Mouse (Mus musculus) heart, embryonic 12.5 days (tissue): Measurements from ENCODE around the gene Fer. TPM values are rescaled to one million over a fixed set of nuclear protein-coding genes. Genes with fewer than 3 reads are reported as not detected.

Experiments used
- ATAC-seq: fragments of 200-750 bp; cut with Nextera tagmentation; 2 replicates; pipeline ENCODE4 v1.8.0; 2017; ENCODE audit warnings: moderate TSS enrichment, moderate library complexity; ENCODE audit not compliant: insufficient number of reproducible peaks, low FRiP score
- H3K27ac ChIP-seq: fragments of 300-500 bp; sonication (generic); 2 replicates; pipeline ENCODE4 v1.5.1; 2016; ENCODE audit warnings: mild to moderate bottlenecking, moderate library complexity; ENCODE audit not compliant: poor library complexity, severe bottlenecking
- H3K27me3 ChIP-seq: fragments of 300-500 bp; sonication (generic); replicated peaks from 2 replicates; pipeline ENCODE4 v1.6.1; 2016; ENCODE audit warnings: mild to moderate bottlenecking, moderate library complexity
- H3K36me3 ChIP-seq: fragments of 300-500 bp; sonication (generic); 2 replicates; pipeline ENCODE4 v1.6.1; 2016; ENCODE audit warnings: mild to moderate bottlenecking, moderate library complexity
- H3K4me1 ChIP-seq: fragments of 300-500 bp; sonication (generic); replicated peaks from 2 replicates; pipeline ENCODE4 v1.6.1; 2016; ENCODE audit warnings: mild to moderate bottlenecking
- H3K4me2 ChIP-seq: fragments of 300-500 bp; sonication (generic); 2 replicates; pipeline ENCODE4 v1.6.1; 2016; ENCODE audit warnings: mild to moderate bottlenecking, moderate library complexity
- H3K4me3 ChIP-seq: fragments of 300-500 bp; sonication (generic); 2 replicates; pipeline ENCODE4 v1.5.1; 2016; ENCODE audit warnings: mild to moderate bottlenecking
- H3K9ac ChIP-seq: fragments of 300-500 bp; sonication (generic); 2 replicates; pipeline ENCODE4 v1.6.1; 2016; ENCODE audit warnings: mild to moderate bottlenecking, moderate library complexity
- H3K9me3 ChIP-seq: fragments of 300-500 bp; sonication (generic); replicated peaks from 2 replicates; pipeline ENCODE4 v1.6.1; 2016; ENCODE audit warnings: mild to moderate bottlenecking, moderate library complexity
- WGBS: fragments of 180-500 bp; shearing (Covaris S2); methylation state at CpG from one replicate; pipeline ENCODE4 v1.1.7; 2016; 5-methylcytosine and 5-hydroxymethylcytosine counted together
- polyA plus RNA-seq: library from polyadenylated mRNA; unstranded; fragments of >200 nt; fragmentation: Nextera tagmentation; extraction: Ambion mirVana; gene quantifications from 2 replicates; pipeline ENCODE4 v1.2.1, GENCODE M21; 2016

Fer gene
- polyA plus RNA-seq, 1 experiment from 2014 or later: 27.7 TPM

DNA sequence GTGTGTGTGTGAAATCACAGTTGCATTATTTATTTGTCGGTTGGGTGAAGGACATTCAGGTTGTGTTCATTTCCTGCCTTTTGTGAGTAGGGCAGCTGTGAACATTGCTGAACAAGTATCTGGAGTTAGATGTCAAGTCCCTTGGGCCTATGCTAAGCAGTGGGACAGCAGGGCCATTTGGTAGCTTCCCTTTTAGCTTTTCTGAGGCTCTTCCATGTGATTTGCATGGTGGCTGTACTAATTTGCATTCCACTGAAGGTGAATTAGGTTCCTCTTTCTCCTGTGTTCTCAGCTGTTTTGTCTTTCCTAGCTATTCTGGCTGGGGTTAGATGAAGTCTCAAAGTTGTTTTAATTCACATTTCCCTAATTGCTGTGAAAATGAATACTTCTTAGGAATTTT lies 68.7 kb downstream of the Fer start:
- Histone ChIP-seq H3K27ac (no peak overlapping the region), H3K36me3 (peaks cover 13% of the 10 kb centered on the region), H3K9ac (no peak overlapping the region), H3K4me3 (no peak overlapping the region), H3K4me2 (no peak overlapping the region), H3K4me1 (no peaks in the 10 kb centered on the region), H3K9me3 (no peaks in the 10 kb centered on the region), H3K27me3 (no peaks in the 10 kb centered on the region)
- no peak for ATAC-seq
- WGBS: 77% methylated on average over 1 of the region's 1 CpGs

DNA sequence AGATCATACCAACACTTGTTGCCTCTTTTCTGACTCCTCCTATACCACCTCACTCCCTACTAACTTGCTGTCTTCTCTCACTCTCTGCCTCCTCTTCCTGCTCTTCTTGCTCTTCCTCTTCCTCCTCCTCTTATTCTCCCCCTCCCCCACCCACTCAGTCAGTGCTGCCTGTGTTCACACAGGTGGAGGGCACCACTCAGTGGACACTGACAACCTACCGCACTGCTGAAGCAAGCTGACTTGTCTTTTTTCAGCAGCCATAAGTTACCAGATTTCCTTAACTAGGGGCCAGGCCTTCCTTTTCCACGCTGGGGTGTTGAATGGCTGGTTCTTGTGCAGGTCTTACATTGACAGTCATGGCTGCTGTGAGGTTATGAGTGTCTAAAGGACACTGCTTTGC lies 72.5 kb downstream of the Fer start:
- Histone ChIP-seq H3K4me1 (no peaks in the 10 kb centered on the region), H3K9me3 (no peaks in the 10 kb centered on the region), H3K27ac (no peak overlapping the region), H3K9ac (no peak overlapping the region), H3K27me3 (no peaks in the 10 kb centered on the region), H3K36me3 (peaks cover 13% of the 10 kb centered on the region), H3K4me2 (no peak overlapping the region), H3K4me3 (no peak overlapping the region)
- 88% methylated on average over 2 of the region's 2 CpGs for WGBS
- ATAC-seq: no peak

DNA sequence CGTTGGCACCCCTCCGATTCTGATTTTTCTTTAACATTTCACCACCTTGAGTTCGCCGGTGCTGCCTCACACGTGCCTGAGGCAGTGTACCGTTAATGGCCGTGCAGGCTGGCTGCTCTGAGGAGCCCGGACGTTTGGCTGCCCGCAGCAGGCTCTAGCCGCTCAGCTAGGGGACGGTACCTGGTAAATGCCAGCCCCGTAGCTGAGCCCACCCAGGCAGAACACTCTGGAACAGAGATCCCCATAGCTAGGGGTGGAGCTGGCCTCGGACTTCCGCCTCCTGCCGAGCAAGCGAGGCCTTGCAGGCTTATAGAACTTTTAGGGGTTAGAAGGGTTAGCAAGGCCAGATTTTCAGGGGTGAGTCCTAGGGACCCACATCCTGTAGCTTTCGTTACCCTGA lies 75.0 kb downstream of the Fer start:
- peak overlapping the region; percentile 15 for H3K4me2 ChIP-seq
- no peaks in the 10 kb centered on the region for H3K27me3 ChIP-seq
- no peaks in the 10 kb centered on the region for H3K9me3 ChIP-seq
- 61% methylated on average over 18 of the region's 18 CpGs for WGBS
- ATAC-seq: no peak
- H3K4me1 ChIP-seq: no peaks in the 10 kb centered on the region
- H3K9ac ChIP-seq: no peak overlapping the region
- H3K27ac ChIP-seq: no peak overlapping the region
- H3K4me3 ChIP-seq: no peak overlapping the region
- peaks cover 17% of the 10 kb centered on the region for H3K36me3 ChIP-seq

DNA sequence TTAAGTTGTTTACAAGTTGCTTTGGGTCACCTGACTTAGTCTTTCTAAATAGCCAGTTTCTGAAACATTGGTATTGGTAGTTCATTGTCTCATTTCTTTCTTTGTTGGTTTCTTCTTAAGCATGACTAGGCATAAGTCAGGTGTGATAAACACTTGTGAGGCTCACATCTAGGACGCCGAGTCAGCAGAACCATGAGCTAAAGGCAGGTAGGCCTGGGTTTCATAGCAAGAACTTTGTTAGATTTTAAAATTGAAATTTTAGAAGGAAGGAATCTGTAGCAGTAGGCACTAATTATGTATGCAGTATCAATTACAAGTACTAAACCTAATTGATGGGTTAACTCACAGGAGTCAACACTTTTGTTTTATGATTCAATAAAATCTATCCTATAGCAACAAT lies 83.9 kb downstream of the Fer start:
- ATAC-seq: no peak

DNA sequence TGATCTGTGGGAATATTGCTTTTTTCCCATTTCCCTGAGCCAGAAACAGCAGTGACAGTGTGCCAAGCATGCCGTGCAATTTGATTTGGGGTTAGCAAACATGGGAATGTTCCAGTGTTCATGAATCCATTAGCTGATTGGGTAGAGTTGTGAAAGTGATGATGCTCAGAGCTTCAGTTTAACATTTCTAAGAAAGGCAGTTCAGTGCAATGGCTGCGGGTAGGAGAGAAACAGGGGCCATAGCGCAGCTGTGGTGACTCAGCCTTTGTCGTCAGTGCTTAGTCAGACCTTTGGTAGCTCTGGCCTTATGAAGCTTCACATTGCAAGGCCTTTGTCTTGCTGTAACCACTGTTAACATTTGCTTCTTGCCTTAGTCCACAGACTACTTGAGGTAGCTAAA lies 85.9 kb downstream of the Fer start:
- WGBS: 93% methylated on average over 4 of the region's 4 CpGs
- no peak overlapping the region for H3K9ac ChIP-seq
- no peak for ATAC-seq
- no peaks in the 10 kb centered on the region for H3K9me3 ChIP-seq
- no peak overlapping the region for H3K27ac ChIP-seq
- no peaks in the 10 kb centered on the region for H3K4me1 ChIP-seq
- H3K27me3 ChIP-seq: no peaks in the 10 kb centered on the region
- no peak overlapping the region for H3K4me3 ChIP-seq
- no peak overlapping the region for H3K4me2 ChIP-seq
- H3K36me3 ChIP-seq: peaks cover 3% of the 10 kb centered on the region; the same call in 1 of the 2 replicates

More for the DNA sequence above, 83.9 kb downstream of the Fer start:
- WGBS: 80% methylated on average over 2 of the region's 2 CpGs
- H3K9ac ChIP-seq: no peak overlapping the region
- no peaks in the 10 kb centered on the region for H3K4me1 ChIP-seq
- no peak overlapping the region for H3K4me3 ChIP-seq
- peaks cover 3% of the 10 kb centered on the region; the same call in 1 of the 2 replicates for H3K36me3 ChIP-seq
- no peaks in the 10 kb centered on the region for H3K9me3 ChIP-seq
- no peaks in the 10 kb centered on the region for H3K27me3 ChIP-seq
- no peak overlapping the region for H3K4me2 ChIP-seq
- H3K27ac ChIP-seq: no peak overlapping the region

DNA sequence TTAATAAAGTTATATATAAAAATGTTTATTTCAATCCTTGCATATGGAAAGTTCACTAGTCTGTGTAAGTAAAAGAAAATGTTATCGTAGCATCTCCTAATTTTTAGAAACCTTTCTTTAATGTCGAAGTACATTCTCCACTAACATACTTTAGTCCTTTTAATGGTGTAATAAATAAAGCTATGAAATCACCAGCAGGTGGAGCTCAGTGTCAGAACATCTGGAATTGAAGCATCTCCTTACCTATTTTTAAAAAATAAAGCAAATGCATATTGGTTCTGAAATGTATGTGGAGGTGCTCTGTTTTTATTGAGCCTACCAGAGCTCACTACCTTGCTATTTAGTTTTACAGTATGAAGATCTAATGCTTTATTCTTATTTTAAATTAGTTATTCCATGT lies 88.6 kb downstream of the Fer start:
- Histone ChIP-seq H3K9ac (no peak overlapping the region), H3K36me3 (no peaks in the 10 kb centered on the region), H3K27me3 (no peaks in the 10 kb centered on the region), H3K4me2 (no peak overlapping the region), H3K4me3 (no peak overlapping the region), H3K4me1 (no peaks in the 10 kb centered on the region), H3K9me3 (no peaks in the 10 kb centered on the region), H3K27ac (no peak overlapping the region)
- no peak for ATAC-seq
- 80% methylated on average over 2 of the region's 2 CpGs for WGBS

DNA sequence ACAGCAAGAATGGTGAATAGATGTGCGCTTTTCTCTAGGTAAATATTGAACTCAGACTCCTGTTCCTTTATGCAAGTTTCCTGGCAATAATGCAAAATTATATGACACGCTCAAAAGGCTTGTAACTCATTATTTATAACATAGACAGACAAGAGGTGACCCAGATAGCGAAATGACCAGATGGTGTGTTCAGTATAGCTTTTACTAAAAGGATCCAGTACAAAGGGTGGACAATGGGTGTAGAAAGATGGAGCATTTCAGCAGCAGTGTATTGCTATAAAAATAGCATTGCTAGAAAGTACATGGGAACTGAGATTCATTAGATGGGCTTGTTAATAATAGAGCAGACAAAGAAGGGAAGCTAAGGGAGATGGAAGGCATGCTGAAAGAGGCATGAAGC lies 104.2 kb downstream of the Fer start:
- WGBS: 84% methylated on average over 3 of the region's 3 CpGs
- H3K36me3 ChIP-seq: no peaks in the 10 kb centered on the region
- peaks cover 32% of the 10 kb centered on the region for H3K4me1 ChIP-seq
- H3K4me3 ChIP-seq: no peak overlapping the region
- H3K9me3 ChIP-seq: no peaks in the 10 kb centered on the region
- H3K27ac ChIP-seq: no peak overlapping the region
- no peak overlapping the region for H3K4me2 ChIP-seq
- no peak for ATAC-seq
- H3K9ac ChIP-seq: no peak overlapping the region
- H3K27me3 ChIP-seq: no peaks in the 10 kb centered on the region

DNA sequence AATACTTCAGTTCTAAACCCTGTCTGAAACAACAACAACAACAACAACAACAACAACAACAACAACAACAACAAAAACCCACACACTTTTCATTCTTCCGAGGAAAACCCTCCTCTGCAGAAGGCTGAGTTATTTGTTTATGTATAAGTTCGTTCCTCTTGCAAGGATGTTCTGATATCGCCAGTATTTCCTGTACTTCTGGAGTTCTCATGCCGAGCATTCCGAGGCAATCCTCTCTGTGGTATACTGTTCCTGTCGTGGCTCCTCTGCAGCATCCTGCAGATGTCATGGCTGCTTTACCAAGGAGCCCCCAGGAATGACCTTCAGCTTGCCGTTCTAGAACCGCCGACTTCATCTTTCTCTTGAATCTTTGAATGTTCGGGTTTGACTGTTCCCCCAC lies 106.6 kb downstream of the Fer start:
- H3K4me2 ChIP-seq: no peak overlapping the region
- no peak for ATAC-seq

DNA sequence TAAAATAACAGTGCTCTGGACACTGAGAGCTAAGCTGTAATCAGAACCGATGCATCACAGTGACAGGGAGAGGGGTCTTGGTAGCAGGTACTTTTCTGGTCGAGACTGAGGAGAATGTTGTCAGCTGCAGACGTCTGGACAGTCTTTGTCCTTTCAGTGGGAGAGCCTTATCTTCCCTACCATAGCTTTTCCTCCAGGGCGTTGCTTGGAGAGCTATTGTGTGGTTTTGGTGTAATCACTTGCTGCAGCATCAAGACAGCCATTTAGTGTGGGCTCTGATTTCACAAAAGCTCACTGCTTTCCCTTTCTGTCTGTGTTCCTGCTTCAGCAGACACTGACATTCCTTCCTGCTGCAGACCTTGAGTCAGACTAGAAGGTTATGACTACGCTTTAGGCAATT lies 107.4 kb downstream of the Fer start:
- Histone ChIP-seq H3K27me3 (no peaks in the 10 kb centered on the region), H3K4me2 (peak overlapping the region; percentile 11; the same call in 1 of the 2 replicates), H3K4me1 (peaks cover 37% of the 10 kb centered on the region), H3K27ac (peak overlapping the region; percentile 47), H3K9ac (no peak overlapping the region), H3K4me3 (no peak overlapping the region), H3K36me3 (peaks cover 5% of the 10 kb centered on the region), H3K9me3 (no peaks in the 10 kb centered on the region)
- ATAC-seq: peak; percentile 22; the same call in 1 of the 2 replicates
- 10% methylated on average over 5 of the region's 5 CpGs for WGBS

More for the DNA sequence above, 106.6 kb downstream of the Fer start:
- Histone ChIP-seq H3K27ac (no peak overlapping the region), H3K27me3 (no peaks in the 10 kb centered on the region), H3K9ac (no peak overlapping the region), H3K4me1 (peaks cover 37% of the 10 kb centered on the region), H3K9me3 (no peaks in the 10 kb centered on the region), H3K4me3 (no peak overlapping the region), H3K36me3 (peaks cover 3% of the 10 kb centered on the region)
- WGBS: 36% methylated on average over 10 of the region's 10 CpGs

DNA sequence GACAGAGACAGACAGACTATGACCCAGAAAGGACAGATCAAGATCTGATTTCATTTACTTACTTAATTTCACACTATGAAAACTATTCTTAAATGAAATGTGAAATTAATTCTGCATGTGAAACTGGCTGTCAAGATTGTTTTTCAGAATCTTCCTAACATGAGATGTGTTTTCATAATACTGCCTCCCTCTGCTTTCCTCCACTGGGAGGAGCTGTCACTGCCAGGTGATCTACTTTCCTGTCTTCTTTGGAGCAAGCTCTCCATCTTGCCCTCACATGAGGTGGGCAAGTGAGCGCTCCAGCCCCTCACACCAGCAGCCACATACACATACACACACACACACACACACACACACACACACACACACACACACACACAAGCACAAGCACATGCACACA lies 108.1 kb downstream of the Fer start:
- no peak overlapping the region for H3K9ac ChIP-seq
- H3K4me1 ChIP-seq: peaks cover 37% of the 10 kb centered on the region
- H3K36me3 ChIP-seq: peaks cover 5% of the 10 kb centered on the region
- H3K27me3 ChIP-seq: no peaks in the 10 kb centered on the region
- WGBS: 56% methylated on average over 1 of the region's 1 CpGs
- H3K9me3 ChIP-seq: no peaks in the 10 kb centered on the region
- H3K4me3 ChIP-seq: no peak overlapping the region
- no peak for ATAC-seq
- no peak overlapping the region for H3K4me2 ChIP-seq
- H3K27ac ChIP-seq: no peak overlapping the region

DNA sequence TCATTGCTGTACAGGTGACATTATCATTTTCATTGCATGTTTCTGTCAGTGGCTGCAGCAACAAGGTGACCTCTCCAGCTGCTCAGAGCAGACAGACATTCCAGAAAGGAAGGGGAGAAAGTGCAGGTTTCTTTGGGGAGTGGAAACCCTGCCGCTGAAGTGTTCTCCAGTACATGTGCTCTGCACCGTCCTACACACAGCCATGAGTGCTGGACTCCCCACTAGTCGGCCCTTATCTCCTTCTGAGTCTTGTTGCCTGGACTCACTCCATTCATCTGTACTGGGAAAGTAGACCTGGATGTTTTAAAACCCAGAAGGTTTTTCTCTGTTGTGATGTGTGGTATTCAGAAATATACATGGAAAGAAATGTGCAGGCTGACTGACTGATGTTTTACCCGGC lies 109.3 kb downstream of the Fer start:
- peaks cover 29% of the 10 kb centered on the region for H3K4me1 ChIP-seq
- H3K27ac ChIP-seq: 0 out of 2 replicates have a peak overlapping the region, but pooled peaks have one; percentile 6
- no peaks in the 10 kb centered on the region for H3K27me3 ChIP-seq
- no peak for ATAC-seq
- no peak overlapping the region for H3K9ac ChIP-seq
- no peak overlapping the region for H3K4me3 ChIP-seq
- H3K36me3 ChIP-seq: peaks cover 5% of the 10 kb centered on the region
- H3K4me2 ChIP-seq: 0 out of 2 replicates have a peak overlapping the region, but pooled peaks have one; percentile 8
- WGBS: 21% methylated on average over 4 of the region's 4 CpGs
- no peaks in the 10 kb centered on the region for H3K9me3 ChIP-seq

DNA sequence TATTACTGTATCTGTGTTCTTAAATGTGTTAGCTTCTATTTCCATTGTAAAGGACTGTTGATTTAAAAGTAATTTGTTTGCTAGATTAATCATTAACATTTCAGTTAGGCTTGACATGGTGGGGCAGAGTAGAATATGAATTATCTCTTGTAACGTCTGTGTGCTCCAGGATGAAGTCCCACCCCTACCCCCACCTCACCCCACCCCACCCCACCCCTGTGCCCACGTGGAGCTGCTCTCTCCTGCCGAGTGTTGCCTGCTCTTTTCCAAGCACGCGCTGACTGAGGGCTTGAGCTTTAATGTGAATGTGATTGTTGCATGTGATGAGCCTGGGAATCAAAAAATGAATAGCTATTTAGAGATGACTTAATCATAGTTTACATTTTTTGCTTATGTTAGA lies 110.9 kb downstream of the Fer start:
- H3K9ac ChIP-seq: no peak overlapping the region
- ATAC-seq: no peak
- H3K27me3 ChIP-seq: no peaks in the 10 kb centered on the region
- H3K4me2 ChIP-seq: no peak overlapping the region
- no peak overlapping the region for H3K4me3 ChIP-seq
- peaks cover 20% of the 10 kb centered on the region for H3K4me1 ChIP-seq
- peaks cover 5% of the 10 kb centered on the region for H3K36me3 ChIP-seq
- H3K9me3 ChIP-seq: no peaks in the 10 kb centered on the region
- H3K27ac ChIP-seq: no peak overlapping the region
- 64% methylated on average over 5 of the region's 5 CpGs for WGBS
